Mouse (Mus musculus): ENCODE data around the gene Snx29. TPM values are rescaled to one million over a fixed set of nuclear protein-coding genes. Genes with fewer than 3 reads are reported as not detected.

Snx29 gene
- polyA plus RNA-seq, 1 experiment from 2014 or later: 21.7 TPM

GRCm38 (mm10) chr16:11389324-11389723 lies 66.6 kb downstream of the Snx29 start:
- Histone ChIP-seq H3K4me1 (replicated peaks) (no peaks in the 10 kb centered on the region), H3K9ac (replicated peaks) (no peak overlapping the region), H3K9me3 (no peaks in the 10 kb centered on the region), H3K27me3 (no peaks in the 10 kb centered on the region), H3K27ac (no peak overlapping the region), H3K36me3 (no peaks in the 10 kb centered on the region), H3K4me2 (replicated peaks) (no peak overlapping the region), H3K4me3 (replicated peaks) (no peak overlapping the region)
- WGBS: 38% methylated on average over 2 of the region's 2 CpGs
- ATAC-seq: no peak

- no peak overlapping the region for H3K4me2 ChIP-seq (replicated peaks)
- 63% methylated on average over 2 of the region's 2 CpGs for WGBS
- no peaks in the 10 kb centered on the region for H3K9me3 ChIP-seq
- no peak overlapping the region for H3K4me3 ChIP-seq (replicated peaks)
- H3K36me3 ChIP-seq: peaks cover 19% of the 10 kb centered on the region
- no peak for ATAC-seq
- no peaks in the 10 kb centered on the region for H3K27me3 ChIP-seq
- H3K4me1 ChIP-seq (replicated peaks): no peaks in the 10 kb centered on the region
- no peak overlapping the region for H3K27ac ChIP-seq
- H3K9ac ChIP-seq (replicated peaks): no peak overlapping the region
Measured at GRCm38 (mm10) chr16:11396570-11396969, 73.9 kb downstream of the Snx29 start.

GRCm38 (mm10) chr16:11399386-11399785 lies 76.7 kb downstream of the Snx29 start:
- H3K9me3 ChIP-seq: no peaks in the 10 kb centered on the region
- no peaks in the 10 kb centered on the region for H3K27me3 ChIP-seq
- no peak for ATAC-seq
- H3K27ac ChIP-seq: no peak overlapping the region
- no peak overlapping the region for H3K9ac ChIP-seq (replicated peaks)
- 89% methylated on average over 4 of the region's 4 CpGs for WGBS
- H3K4me1 ChIP-seq (replicated peaks): no peaks in the 10 kb centered on the region
- H3K4me2 ChIP-seq (replicated peaks): no peak overlapping the region
- no peak overlapping the region for H3K4me3 ChIP-seq (replicated peaks)
- peaks cover 31% of the 10 kb centered on the region for H3K36me3 ChIP-seq

- no peak for ATAC-seq
- H3K27ac ChIP-seq: no peak overlapping the region
- 93% methylated on average over 6 of the region's 6 CpGs for WGBS
- no peak overlapping the region for H3K9ac ChIP-seq (replicated peaks)
- no peaks in the 10 kb centered on the region for H3K9me3 ChIP-seq
- no peaks in the 10 kb centered on the region for H3K27me3 ChIP-seq
- H3K4me1 ChIP-seq (replicated peaks): no peaks in the 10 kb centered on the region
- no peak overlapping the region for H3K4me3 ChIP-seq (replicated peaks)
- H3K36me3 ChIP-seq: peaks cover 34% of the 10 kb centered on the region
- H3K4me2 ChIP-seq (replicated peaks): no peak overlapping the region
Measured at GRCm38 (mm10) chr16:11399845-11400565, 77.3 kb downstream of the Snx29 start.

GRCm38 (mm10) chr16:11400936-11401335 lies 78.2 kb downstream of the Snx29 start:
- Histone ChIP-seq H3K9ac (replicated peaks) (no peak overlapping the region), H3K27ac (no peak overlapping the region), H3K9me3 (no peaks in the 10 kb centered on the region), H3K27me3 (no peaks in the 10 kb centered on the region), H3K4me1 (replicated peaks) (no peaks in the 10 kb centered on the region), H3K4me2 (replicated peaks) (no peak overlapping the region), H3K4me3 (replicated peaks) (no peak overlapping the region), H3K36me3 (peaks cover 34% of the 10 kb centered on the region)
- WGBS: 76% methylated on average over 7 of the region's 7 CpGs
- ATAC-seq: no peak

- Histone ChIP-seq H3K27me3 (no peaks in the 10 kb centered on the region), H3K4me2 (replicated peaks) (no peak overlapping the region), H3K27ac (no peak overlapping the region), H3K4me1 (replicated peaks) (no peaks in the 10 kb centered on the region), H3K4me3 (replicated peaks) (no peak overlapping the region), H3K9ac (replicated peaks) (no peak overlapping the region), H3K36me3 (peaks cover 28% of the 10 kb centered on the region), H3K9me3 (no peaks in the 10 kb centered on the region)
- no peak for ATAC-seq
- WGBS: 89% methylated on average over 3 of the region's 3 CpGs
Measured at GRCm38 (mm10) chr16:11405193-11405592, 82.5 kb downstream of the Snx29 start.

- ATAC-seq: no peak
- Histone ChIP-seq H3K4me3 (replicated peaks) (no peak overlapping the region), H3K4me2 (replicated peaks) (no peak overlapping the region), H3K9ac (replicated peaks) (no peak overlapping the region), H3K4me1 (replicated peaks) (no peaks in the 10 kb centered on the region), H3K36me3 (peaks cover 18% of the 10 kb centered on the region), H3K27me3 (no peaks in the 10 kb centered on the region), H3K9me3 (no peaks in the 10 kb centered on the region), H3K27ac (no peak overlapping the region)
- WGBS: 94% methylated on average over 5 of the region's 5 CpGs
Measured at GRCm38 (mm10) chr16:11406201-11406600, 83.5 kb downstream of the Snx29 start.

GRCm38 (mm10) chr16:11406622-11407021 lies 83.9 kb downstream of the Snx29 start:
- no peak for ATAC-seq
- no peak overlapping the region for H3K4me2 ChIP-seq (replicated peaks)
- H3K27me3 ChIP-seq: no peaks in the 10 kb centered on the region
- peaks cover 18% of the 10 kb centered on the region for H3K36me3 ChIP-seq
- no peak overlapping the region for H3K9ac ChIP-seq (replicated peaks)
- H3K27ac ChIP-seq: no peak overlapping the region
- H3K9me3 ChIP-seq: no peaks in the 10 kb centered on the region
- no peak overlapping the region for H3K4me3 ChIP-seq (replicated peaks)
- no peaks in the 10 kb centered on the region for H3K4me1 ChIP-seq (replicated peaks)
- 88% methylated on average over 9 of the region's 9 CpGs for WGBS

- Histone ChIP-seq H3K27ac (no peak overlapping the region), H3K9ac (replicated peaks) (no peak overlapping the region), H3K36me3 (peaks cover 27% of the 10 kb centered on the region), H3K4me1 (replicated peaks) (no peaks in the 10 kb centered on the region), H3K4me3 (replicated peaks) (no peak overlapping the region), H3K4me2 (replicated peaks) (no peak overlapping the region), H3K9me3 (no peaks in the 10 kb centered on the region), H3K27me3 (no peaks in the 10 kb centered on the region)
- ATAC-seq: no peak
- 86% methylated on average over 8 of the region's 8 CpGs for WGBS
Measured at GRCm38 (mm10) chr16:11407932-11408620, 85.4 kb downstream of the Snx29 start.

- WGBS: 96% methylated on average over 4 of the region's 4 CpGs
- no peak overlapping the region for H3K4me3 ChIP-seq (replicated peaks)
- H3K36me3 ChIP-seq: peaks cover 25% of the 10 kb centered on the region
- ATAC-seq: no peak
- H3K27me3 ChIP-seq: no peaks in the 10 kb centered on the region
- no peaks in the 10 kb centered on the region for H3K9me3 ChIP-seq
- H3K4me1 ChIP-seq (replicated peaks): no peaks in the 10 kb centered on the region
- H3K27ac ChIP-seq: no peak overlapping the region
- H3K9ac ChIP-seq (replicated peaks): no peak overlapping the region
- H3K4me2 ChIP-seq (replicated peaks): no peak overlapping the region
Measured at GRCm38 (mm10) chr16:11408726-11409125, 86.0 kb downstream of the Snx29 start.

- no peak for ATAC-seq
- Histone ChIP-seq H3K4me2 (replicated peaks) (no peak overlapping the region), H3K4me3 (replicated peaks) (no peak overlapping the region), H3K27ac (no peak overlapping the region), H3K27me3 (no peaks in the 10 kb centered on the region), H3K36me3 (peaks cover 22% of the 10 kb centered on the region), H3K9me3 (no peaks in the 10 kb centered on the region), H3K4me1 (replicated peaks) (no peaks in the 10 kb centered on the region), H3K9ac (replicated peaks) (no peak overlapping the region)
- 83% methylated on average over 2 of the region's 2 CpGs for WGBS
Measured at GRCm38 (mm10) chr16:11414631-11415030, 91.9 kb downstream of the Snx29 start.

- 16% methylated on average over 7 of the region's 7 CpGs for WGBS
- ATAC-seq: peak; percentile 78
- Histone ChIP-seq H3K9ac (replicated peaks) (no peak overlapping the region), H3K27me3 (no peaks in the 10 kb centered on the region), H3K4me1 (replicated peaks) (no peaks in the 10 kb centered on the region), H3K4me2 (replicated peaks) (no peak overlapping the region), H3K36me3 (peaks cover 28% of the 10 kb centered on the region), H3K27ac (no peak overlapping the region), H3K9me3 (no peaks in the 10 kb centered on the region), H3K4me3 (replicated peaks) (no peak overlapping the region)
Measured at GRCm38 (mm10) chr16:11418183-11418588, 95.5 kb downstream of the Snx29 start.
